Mouse (Mus musculus): ENCODE measurements around the gene Olfr1368.

DNA sequence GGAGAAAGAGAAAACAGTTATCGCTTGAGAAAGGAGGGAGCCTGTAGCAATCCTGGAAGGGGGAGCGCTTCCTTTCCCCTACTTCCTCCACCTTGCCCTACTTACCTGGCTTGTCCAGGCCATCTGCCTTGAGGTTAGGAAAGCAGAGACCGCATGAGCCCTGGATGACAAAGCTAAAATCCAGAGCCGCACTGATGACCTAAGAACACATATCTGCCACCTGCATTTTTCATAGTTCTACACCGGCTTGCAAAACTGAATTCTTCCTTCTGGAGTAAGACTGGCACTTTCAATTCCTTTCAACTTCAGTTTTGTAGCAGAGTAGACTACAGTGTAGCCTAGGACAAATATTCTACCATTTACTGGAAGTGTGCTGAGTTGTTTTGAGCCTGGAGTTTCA, 32.7 kb upstream of the Olfr1368 start:
- no peak for TF ChIP-seq POLR2A (IDR thresholded peaks at IDR 0.05; ENCODE audit: low read depth, low read length)
- no peak for TF ChIP-seq CTCF (conservative IDR thresholded peaks at IDR 0.05; ENCODE audit: insufficient read depth, insufficient read length, low read depth, low read length)

All from kidney, adult 2 months (tissue).